Mouse (Mus musculus) kidney, embryonic 16.5 days (tissue): Measurements from ENCODE around the gene Sec61g. TPM values are rescaled to one million over a fixed set of nuclear protein-coding genes. Genes with fewer than 3 reads are reported as not detected.
A peak's percentile ranks its signal among the peaks of the same experiment; 100 is the strongest.

Source experiments
- ATAC-seq: fragments of 200-750 bp; cut with Nextera tagmentation; 2 replicates; pipeline ENCODE4 v1.8.0; 2017; ENCODE audit warnings: moderate TSS enrichment; ENCODE audit not compliant: low FRiP score, low TSS enrichment
- H3K27ac ChIP-seq: fragments of 300-500 bp; sonication (generic); 2 replicates; pipeline ENCODE4 v1.5.1; 2014; ENCODE audit warnings: low read length
- H3K27me3 ChIP-seq: fragments of 300-500 bp; sonication (generic); 2 replicates; pipeline ENCODE4 v1.6.1; 2014; ENCODE audit warnings: low read length, control low read depth, mixed read lengths; ENCODE audit not compliant: insufficient read depth
- H3K36me3 ChIP-seq: fragments of 300-500 bp; sonication (generic); 2 replicates; pipeline ENCODE4 v1.6.1; 2014; ENCODE audit warnings: low read length, control low read depth, mixed read lengths; ENCODE audit not compliant: insufficient read depth
- H3K4me1 ChIP-seq: fragments of 300-500 bp; sonication (generic); 2 replicates; pipeline ENCODE4 v1.6.1; 2014; ENCODE audit warnings: low read length, control low read depth, mixed read lengths; ENCODE audit not compliant: insufficient read depth
- H3K4me2 ChIP-seq: fragments of 300-500 bp; sonication (generic); replicated peaks from 2 replicates; pipeline ENCODE4 v1.6.1; 2014; ENCODE audit warnings: low read depth, low read length
- H3K4me3 ChIP-seq: fragments of 300-500 bp; sonication (generic); 2 replicates; pipeline ENCODE4 v1.5.1; 2014; ENCODE audit warnings: mild to moderate bottlenecking, low read length
- H3K9ac ChIP-seq: fragments of 300-500 bp; sonication (generic); replicated peaks from 2 replicates; pipeline ENCODE4 v1.6.1; 2014; ENCODE audit warnings: low read length
- H3K9me3 ChIP-seq: fragments of 300-500 bp; sonication (generic); 2 replicates; pipeline ENCODE4 v1.6.1; 2016; ENCODE audit warnings: low read length, control low read depth
- WGBS: fragments of 180-500 bp; shearing (Covaris S2); extraction: QIAGEN DNeasy Blood & Tissue Kit; methylation state at CpG from one replicate; pipeline ENCODE4 v1.1.7; 2014; 5-methylcytosine and 5-hydroxymethylcytosine counted together
- polyA plus RNA-seq: library from polyadenylated mRNA; unstranded; fragments of >200 nt; fragmentation: Nextera tagmentation; extraction: Ambion mirVana; gene quantifications from 2 replicates; pipeline ENCODE4 v1.2.1, GENCODE M21; 2015

Sec61g gene
- 30.0 and 30.3 TPM in 2 replicates for polyA plus RNA-seq

DNA sequence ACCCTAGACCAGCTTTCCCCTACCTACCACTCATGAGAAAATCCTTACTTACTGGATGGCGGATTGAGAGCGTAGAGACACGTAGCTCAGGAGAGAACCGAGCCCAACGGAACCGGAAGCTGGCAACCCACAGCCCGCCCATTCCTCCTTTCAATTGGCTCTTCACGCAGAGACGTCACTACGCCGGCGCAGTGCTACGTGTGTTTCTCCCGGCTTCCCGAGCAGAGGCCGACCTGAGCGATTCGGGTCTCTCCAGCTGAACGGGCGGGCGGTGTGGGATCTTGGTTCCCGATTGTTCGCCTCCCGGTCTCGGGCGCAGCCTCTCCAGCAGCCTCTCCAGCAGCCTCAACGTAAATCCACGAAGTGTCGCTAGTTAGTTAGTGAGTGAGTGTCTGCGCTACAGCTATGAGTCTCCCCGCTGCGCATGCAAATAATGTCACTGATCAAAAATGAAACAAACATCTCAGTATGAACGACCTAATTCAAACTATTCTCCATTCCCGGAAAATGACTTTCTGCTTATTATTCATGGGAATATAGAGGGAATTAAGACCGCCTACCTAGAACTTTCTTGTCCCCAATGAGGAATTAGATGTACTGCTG is at the start of gene Sec61g:
Sec61g (minus strand) TSS at position 433 of the 603 bp plus-strand sequence.
- peaks cover 21% of the 10 kb centered on the region for H3K36me3 ChIP-seq
- ATAC-seq = peak; percentile 99
- under 1% methylated on average over 35 of the region's 35 CpGs for WGBS
- H3K4me2 ChIP-seq = peak within 1 kb of the TSS; percentile 81
- H3K27me3 ChIP-seq = no peaks in the 10 kb centered on the region
- H3K4me3 ChIP-seq = peak within 1 kb of the TSS; percentile 99
- peak within 1 kb of the TSS; percentile 98 for H3K9ac ChIP-seq
- peaks cover 6% of the 10 kb centered on the region for H3K4me1 ChIP-seq
- H3K9me3 ChIP-seq = no peaks in the 10 kb centered on the region
- H3K27ac ChIP-seq = peak within 1 kb of the TSS; percentile 95

DNA sequence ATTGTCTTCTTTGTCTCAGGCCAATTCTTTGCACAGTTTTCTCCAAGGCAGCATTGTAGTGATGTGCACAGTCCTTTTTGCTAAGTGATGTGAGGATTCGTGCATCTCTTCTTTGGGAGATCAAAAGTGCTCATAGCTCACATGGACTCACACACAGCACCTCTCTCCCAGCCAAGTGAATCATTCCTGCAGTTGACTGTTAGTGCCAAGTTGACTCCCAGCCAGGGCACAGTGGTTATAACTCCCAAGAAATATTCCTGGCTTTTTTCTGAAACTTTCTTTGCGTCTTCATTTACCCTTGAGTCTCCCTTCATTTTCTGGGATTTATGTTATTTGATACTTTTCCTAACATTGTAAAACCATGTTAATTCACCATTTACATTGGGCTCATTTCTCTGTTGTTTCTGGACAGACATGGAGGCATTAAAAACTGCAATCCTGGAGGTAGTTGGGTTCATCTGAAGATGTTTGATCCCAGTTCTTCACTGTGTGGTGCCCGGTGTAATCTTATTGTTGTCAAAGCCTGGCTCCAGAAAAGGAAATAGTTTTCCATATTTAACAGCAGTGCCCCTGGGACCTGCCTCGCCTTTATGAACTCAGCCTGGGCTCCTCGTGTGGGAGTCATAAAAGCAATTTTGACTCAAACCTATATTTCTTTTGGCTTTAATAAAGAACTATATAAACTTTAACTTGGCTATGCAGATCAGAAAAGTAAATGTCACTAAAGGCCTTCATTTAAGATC is 38.3 kb upstream of the Sec61g start:
- Histone ChIP-seq H3K36me3 (no peaks in the 10 kb centered on the region), H3K4me1 (no peaks in the 10 kb centered on the region), H3K4me2 (no peak overlapping the region), H3K9ac (no peak overlapping the region), H3K4me3 (no peak overlapping the region), H3K27ac (no peak overlapping the region), H3K27me3 (no peaks in the 10 kb centered on the region), H3K9me3 (no peaks in the 10 kb centered on the region)
- 66% methylated on average over 5 of the region's 5 CpGs for WGBS
- no peak for ATAC-seq

DNA sequence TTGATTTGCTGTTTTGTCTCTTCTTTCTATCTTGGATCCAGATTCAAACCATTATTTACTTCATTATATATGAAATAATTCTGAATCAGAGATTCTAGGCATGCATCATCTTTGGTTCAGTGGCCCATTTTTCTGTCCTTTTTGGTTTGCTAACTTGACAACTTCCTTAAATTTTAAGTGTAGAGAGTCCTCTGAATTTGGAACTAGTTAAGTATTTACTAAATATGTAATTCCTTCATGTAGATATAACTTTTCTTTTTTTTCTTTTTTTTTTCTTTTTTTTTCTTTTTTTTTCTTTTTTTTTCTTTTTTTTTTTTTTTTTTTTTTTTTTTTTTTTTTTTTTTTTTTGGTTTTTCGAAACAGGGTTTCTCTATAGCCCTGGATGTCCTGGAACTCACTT is 29.1 kb upstream of the Sec61g start:
- Histone ChIP-seq H3K9me3 (no peaks in the 10 kb centered on the region), H3K27me3 (no peaks in the 10 kb centered on the region), H3K36me3 (no peaks in the 10 kb centered on the region), H3K9ac (no peak overlapping the region), H3K4me2 (no peak overlapping the region), H3K4me3 (no peak overlapping the region), H3K27ac (no peak overlapping the region), H3K4me1 (no peaks in the 10 kb centered on the region)
- WGBS = 73% methylated on average over 1 of the region's 1 CpGs
- ATAC-seq = no peak

DNA sequence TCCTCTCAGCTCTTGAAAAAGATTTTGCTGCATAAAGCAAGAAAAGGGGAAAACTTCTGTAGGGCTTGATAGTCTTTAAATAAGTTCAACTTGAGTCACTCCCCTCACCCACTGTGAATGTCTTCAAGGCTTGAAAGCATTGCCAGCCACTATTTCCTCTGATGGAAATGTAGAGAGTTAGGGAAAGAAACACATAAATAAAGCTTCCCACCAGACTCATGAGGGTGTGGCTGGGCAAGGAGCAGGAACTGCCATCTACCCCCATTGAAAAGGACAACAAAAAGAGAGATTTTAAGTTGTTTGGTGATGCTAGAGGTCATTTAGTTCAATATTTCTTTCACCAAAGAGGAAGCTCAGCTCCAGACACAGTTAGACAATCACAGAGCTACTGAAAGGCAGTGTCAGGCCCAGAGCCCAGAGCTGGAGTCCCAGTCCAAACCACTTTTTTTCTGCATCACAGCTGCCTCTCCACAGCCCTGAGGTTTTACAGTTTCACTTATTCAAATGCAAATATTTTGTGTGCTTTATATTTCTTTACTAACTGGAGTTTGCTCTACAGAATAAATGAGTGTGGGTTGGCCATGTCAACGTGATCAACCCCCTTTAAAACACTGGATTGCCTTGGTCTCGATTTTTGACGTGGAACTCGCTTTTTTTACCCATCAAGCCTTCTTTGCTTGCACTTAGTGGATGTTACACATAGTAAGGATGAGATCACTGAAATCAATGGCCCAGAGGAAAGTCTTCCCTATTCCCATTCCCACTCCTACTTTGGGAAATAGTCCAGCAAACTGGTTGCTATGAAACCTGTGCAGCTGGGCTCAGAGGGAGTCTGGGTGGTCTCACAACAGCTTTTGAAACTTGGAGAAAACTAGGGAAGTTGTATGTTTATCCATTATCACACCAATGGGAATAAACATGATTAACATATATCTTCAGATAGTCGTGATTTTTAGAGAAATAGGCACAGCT is 26.6 kb upstream of the Sec61g start:
- Histone ChIP-seq H3K36me3 (no peaks in the 10 kb centered on the region), H3K9ac (no peak overlapping the region), H3K27me3 (no peaks in the 10 kb centered on the region), H3K4me3 (no peak overlapping the region), H3K27ac (no peak overlapping the region), H3K4me2 (no peak overlapping the region), H3K9me3 (no peaks in the 10 kb centered on the region), H3K4me1 (no peaks in the 10 kb centered on the region)
- whole genome bisulfite sequencing = 80% methylated on average over 5 of the region's 5 CpGs
- ATAC-seq = no peak

DNA sequence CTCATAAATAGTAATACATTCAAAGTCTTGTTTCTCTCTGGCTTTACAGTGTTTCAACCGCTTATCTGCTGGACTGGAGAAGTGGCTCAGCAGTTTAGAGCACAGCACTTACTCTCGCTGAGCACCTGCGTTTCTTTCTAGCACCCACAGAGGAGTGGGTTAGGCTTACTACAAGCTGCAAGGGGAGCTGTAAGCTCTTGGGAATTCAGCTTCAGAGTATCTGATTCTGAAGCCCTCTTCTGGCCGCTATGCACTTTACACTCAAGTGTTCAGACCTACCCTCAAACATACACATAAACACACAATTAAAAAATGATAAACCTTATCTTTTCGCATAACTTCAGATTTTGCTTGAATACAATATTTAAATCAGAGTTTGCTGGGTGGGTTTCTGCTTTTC is 24.6 kb upstream of the Sec61g start:
- peak; percentile 78; the same call in 1 of the 2 replicates for ATAC-seq
- no peaks in the 10 kb centered on the region for H3K27me3 ChIP-seq
- H3K9ac ChIP-seq = no peak overlapping the region
- H3K36me3 ChIP-seq = no peaks in the 10 kb centered on the region
- no peaks in the 10 kb centered on the region for H3K9me3 ChIP-seq
- no peaks in the 10 kb centered on the region for H3K4me1 ChIP-seq
- WGBS = 30% methylated on average over 5 of the region's 5 CpGs
- H3K4me3 ChIP-seq = no peak overlapping the region
- H3K27ac ChIP-seq = no peak overlapping the region
- no peak overlapping the region for H3K4me2 ChIP-seq

DNA sequence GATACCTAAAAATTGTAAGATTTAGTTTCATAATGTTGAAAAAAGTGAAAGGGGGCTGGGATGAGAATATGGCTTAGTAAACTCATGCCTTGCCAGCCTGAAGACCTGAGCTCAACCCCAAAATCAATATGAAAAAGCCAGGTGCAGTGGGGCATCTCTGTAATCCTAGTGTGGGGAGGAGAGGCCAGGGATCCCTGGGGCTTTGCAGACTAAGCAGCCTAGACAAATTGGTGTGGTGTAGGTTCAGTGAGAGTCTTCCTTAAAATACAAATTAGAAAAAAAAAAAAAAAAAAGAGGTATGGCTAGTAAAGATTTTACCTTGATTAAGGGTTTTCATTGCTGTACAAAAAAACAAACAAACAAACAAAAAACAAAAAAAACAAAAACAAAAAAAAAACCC is 20.6 kb upstream of the Sec61g start:
- H3K4me1 ChIP-seq = no peaks in the 10 kb centered on the region
- no peaks in the 10 kb centered on the region for H3K9me3 ChIP-seq
- H3K36me3 ChIP-seq = no peaks in the 10 kb centered on the region
- ATAC-seq = no peak
- no peak overlapping the region for H3K9ac ChIP-seq
- no peaks in the 10 kb centered on the region for H3K27me3 ChIP-seq
- no peak overlapping the region for H3K27ac ChIP-seq
- H3K4me3 ChIP-seq = no peak overlapping the region
- no peak overlapping the region for H3K4me2 ChIP-seq

DNA sequence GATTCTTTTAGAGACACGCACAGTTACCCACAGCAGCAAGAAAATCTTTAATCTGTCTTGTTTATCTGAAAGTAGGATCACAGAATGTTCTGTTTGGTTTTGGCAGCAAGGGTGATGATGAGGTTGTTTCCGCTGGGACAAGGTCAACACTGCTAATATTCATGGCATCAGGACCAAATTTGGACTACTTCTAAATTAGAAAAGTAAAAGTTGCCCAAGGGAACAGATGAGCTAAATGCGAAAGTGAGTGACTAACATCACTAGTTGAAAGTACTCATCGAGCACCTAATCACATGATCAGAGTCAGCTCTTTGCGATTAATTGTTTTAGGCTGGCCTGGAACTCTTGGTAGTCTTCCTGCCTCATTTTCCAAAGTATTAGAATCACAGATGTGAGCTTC is 20.1 kb upstream of the Sec61g start:
- 91% methylated on average over 5 of the region's 5 CpGs for WGBS
- Histone ChIP-seq H3K27me3 (no peaks in the 10 kb centered on the region), H3K36me3 (no peaks in the 10 kb centered on the region), H3K4me3 (no peak overlapping the region), H3K27ac (no peak overlapping the region), H3K4me1 (no peaks in the 10 kb centered on the region), H3K9ac (no peak overlapping the region), H3K9me3 (no peaks in the 10 kb centered on the region), H3K4me2 (no peak overlapping the region)
- no peak for ATAC-seq

DNA sequence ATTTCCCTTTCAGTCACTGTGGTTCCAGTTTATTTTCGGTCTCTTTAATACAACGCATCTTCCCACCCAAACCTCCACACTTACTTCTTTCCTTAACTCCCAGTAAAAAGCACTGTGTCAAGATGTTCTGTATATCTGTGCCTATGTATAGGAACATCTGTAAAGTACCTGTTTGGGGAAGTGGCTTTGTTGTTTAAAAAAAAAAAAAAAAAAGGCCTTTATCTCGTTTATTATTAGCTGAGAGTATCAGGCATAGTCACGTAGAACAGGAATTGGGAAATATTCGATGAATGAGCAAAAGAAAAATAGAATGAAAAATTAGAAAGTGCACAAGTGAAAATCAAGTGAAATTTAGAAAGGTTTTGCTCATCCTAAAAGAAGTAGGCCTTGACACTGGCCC is 19.5 kb upstream of the Sec61g start:
- H3K4me3 ChIP-seq = no peak overlapping the region
- no peaks in the 10 kb centered on the region for H3K36me3 ChIP-seq
- ATAC-seq = no peak
- no peak overlapping the region for H3K27ac ChIP-seq
- H3K9me3 ChIP-seq = no peaks in the 10 kb centered on the region
- no peak overlapping the region for H3K9ac ChIP-seq
- WGBS = 88% methylated on average over 5 of the region's 5 CpGs
- no peaks in the 10 kb centered on the region for H3K27me3 ChIP-seq
- H3K4me1 ChIP-seq = no peaks in the 10 kb centered on the region
- H3K4me2 ChIP-seq = no peak overlapping the region

DNA sequence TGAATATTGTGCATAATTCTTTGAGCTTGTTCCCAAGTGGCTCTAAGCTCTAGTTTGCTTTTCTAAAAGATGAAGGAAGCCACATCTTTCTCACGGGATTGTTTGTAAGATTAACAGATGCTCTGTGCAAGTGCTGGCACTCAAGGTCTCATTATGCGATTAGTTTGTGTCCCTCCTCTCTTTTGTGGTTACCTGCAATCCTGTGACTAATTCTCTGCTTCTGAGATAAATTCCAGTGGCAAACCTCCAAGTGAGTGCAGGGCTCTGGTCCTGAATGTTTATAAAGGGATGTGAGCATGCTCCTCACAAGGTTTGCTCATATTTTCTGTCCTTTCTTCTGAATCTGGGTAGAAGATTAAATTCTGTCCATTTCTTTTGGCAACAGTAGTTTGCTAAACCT is 18.2 kb upstream of the Sec61g start:
- Histone ChIP-seq H3K9ac (no peak overlapping the region), H3K4me2 (no peak overlapping the region), H3K36me3 (no peaks in the 10 kb centered on the region), H3K9me3 (no peaks in the 10 kb centered on the region), H3K27me3 (no peaks in the 10 kb centered on the region), H3K27ac (no peak overlapping the region), H3K4me3 (no peak overlapping the region), H3K4me1 (no peaks in the 10 kb centered on the region)
- WGBS = 65% methylated on average over 2 of the region's 2 CpGs
- ATAC-seq = no peak
